Mouse (Mus musculus): ENCODE measurements at regions not wholly inside any gene's neighbourhood (a gene's known extent, or its start where the extent isn't known, plus 50 kb on each side); places are given as distances from the start of the nearest gene placed in this dataset.

DNA sequence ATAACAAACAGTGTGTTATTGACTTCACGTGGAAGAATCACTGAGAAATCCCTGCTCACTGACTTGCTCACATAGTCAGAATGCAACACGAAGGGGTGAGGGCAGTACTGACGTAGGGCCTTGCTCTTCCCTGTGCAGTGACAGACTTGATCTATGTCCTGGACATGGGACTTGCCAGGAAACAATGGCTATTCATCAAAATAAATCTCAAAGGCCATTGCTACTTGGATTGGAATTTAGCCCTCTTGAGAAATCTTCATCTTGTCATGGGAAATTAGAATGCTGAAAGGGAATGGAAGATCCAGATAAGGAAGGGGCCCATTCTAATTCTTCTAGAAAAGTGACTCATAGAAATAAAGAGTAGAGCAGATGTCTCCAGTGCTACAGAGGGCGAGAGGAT lies 158.0 kb upstream of the Sstr4 start:
- Histone ChIP-seq H3K9ac (no peak overlapping the region), H3K4me2 (replicated peaks) (no peak overlapping the region), H3K4me1 (peaks cover 3% of the 10 kb centered on the region; the same call in 1 of the 2 replicates), H3K4me3 (no peak overlapping the region), H3K36me3 (no peaks in the 10 kb centered on the region), H3K27me3 (no peaks in the 10 kb centered on the region), H3K9me3 (no peaks in the 10 kb centered on the region), H3K27ac (no peak overlapping the region)
- 87% methylated on average over 4 of the region's 4 CpGs for WGBS
- ATAC-seq (ENCODE audit: insufficient number of reproducible peaks, insufficient read depth, low FRiP score, low TSS enrichment) = no peak

DNA sequence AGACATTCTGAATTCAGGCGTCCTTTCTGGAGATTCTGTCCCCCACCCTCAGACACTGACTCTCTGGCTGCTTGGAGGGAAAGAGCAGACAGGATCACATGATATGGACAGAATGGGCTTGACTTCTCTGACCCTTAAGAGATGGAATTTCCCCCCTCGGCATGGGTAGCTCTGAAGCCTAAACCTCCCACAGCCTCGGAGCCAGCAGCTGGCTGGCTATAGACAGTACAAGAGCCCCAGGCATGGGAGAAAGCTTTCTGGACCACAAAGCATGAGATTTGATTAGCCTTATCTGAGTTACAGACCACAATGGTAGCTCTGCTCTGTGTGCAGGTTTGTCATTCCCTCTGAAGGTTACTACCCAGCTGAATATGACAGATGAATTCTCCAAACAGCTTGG lies 156.1 kb upstream of the Sstr4 start:
- Histone ChIP-seq H3K27me3 (no peaks in the 10 kb centered on the region), H3K4me1 (peaks cover 3% of the 10 kb centered on the region; the same call in 1 of the 2 replicates), H3K36me3 (no peaks in the 10 kb centered on the region), H3K9me3 (no peaks in the 10 kb centered on the region), H3K4me2 (replicated peaks) (no peak overlapping the region), H3K9ac (no peak overlapping the region), H3K27ac (no peak overlapping the region), H3K4me3 (no peak overlapping the region)
- ATAC-seq (ENCODE audit: insufficient number of reproducible peaks, insufficient read depth, low FRiP score, low TSS enrichment) = no peak
- WGBS = 16% methylated on average over 3 of the region's 3 CpGs

DNA sequence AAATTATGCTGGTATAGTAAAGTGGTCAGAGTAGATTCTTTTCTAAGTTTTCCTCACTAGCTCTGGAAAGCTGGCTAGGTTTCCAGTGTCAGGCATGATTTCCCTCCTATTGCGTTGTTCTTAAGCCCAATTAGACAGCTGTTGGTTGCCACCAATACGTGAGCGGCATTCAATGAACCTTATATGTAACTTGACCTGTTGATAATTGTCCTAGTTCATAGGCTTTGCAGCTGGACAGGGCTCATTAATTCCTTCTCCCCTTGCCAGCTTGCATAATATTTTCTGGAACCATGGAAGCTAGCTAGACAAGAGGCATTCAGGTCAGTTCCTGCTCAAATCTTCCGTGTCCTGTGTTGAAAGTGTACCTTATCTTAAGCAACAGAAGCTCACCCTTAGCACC lies 152.9 kb upstream of the Sstr4 start:
- Histone ChIP-seq H3K4me1 (peaks cover 3% of the 10 kb centered on the region; the same call in 1 of the 2 replicates), H3K36me3 (no peaks in the 10 kb centered on the region), H3K27me3 (no peaks in the 10 kb centered on the region), H3K9me3 (no peaks in the 10 kb centered on the region), H3K4me2 (replicated peaks) (no peak overlapping the region), H3K27ac (no peak overlapping the region), H3K4me3 (no peak overlapping the region), H3K9ac (no peak overlapping the region)
- 52% methylated on average over 4 of the region's 4 CpGs for WGBS
- no peak for ATAC-seq (ENCODE audit: insufficient number of reproducible peaks, insufficient read depth, low FRiP score, low TSS enrichment)

DNA sequence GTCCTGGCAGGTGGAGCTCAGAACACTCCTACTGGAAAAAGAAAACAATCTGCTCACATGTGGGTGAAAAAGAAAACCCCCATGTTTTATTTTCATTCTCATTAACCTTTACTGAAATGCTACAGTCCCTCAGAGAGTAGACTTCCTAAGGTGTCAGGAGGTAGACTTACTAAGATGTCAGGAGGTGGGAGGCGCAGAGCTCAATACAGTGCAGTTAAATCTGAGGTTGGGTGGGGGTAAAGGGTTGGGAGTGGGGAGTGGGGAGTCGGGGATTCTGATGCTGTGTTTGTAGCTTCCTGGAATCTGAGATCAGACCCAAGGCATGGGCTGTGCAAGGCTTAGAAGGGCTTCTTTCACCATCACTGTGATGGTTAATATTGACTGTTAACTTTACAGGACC lies 149.6 kb upstream of the Sstr4 start:
- no peak for ATAC-seq (ENCODE audit: insufficient number of reproducible peaks, insufficient read depth, low FRiP score, low TSS enrichment)
- Histone ChIP-seq H3K9ac (no peak overlapping the region), H3K4me1 (no peaks in the 10 kb centered on the region), H3K36me3 (no peaks in the 10 kb centered on the region), H3K4me3 (no peak overlapping the region), H3K27me3 (no peaks in the 10 kb centered on the region), H3K9me3 (no peaks in the 10 kb centered on the region), H3K4me2 (replicated peaks) (no peak overlapping the region), H3K27ac (no peak overlapping the region)
- WGBS = 54% methylated on average over 2 of the region's 2 CpGs

DNA sequence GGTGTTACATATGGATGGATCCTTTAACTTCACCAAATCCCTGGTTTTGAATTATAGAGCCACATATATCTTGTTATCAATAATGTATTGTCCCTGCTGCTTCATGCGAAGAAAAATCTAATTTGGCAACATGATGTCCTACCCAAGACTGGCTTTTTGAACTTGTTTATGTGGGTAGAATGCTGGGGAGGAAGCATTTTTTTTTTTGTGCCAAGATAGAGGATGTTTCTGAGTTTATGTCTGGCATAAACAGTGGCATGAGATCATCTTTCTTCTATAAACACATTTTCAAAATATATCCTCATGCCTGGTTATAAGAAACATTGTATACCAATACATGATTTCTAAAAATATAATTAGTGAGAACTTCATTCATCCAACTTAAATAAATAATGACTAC lies 144.2 kb upstream of the Sstr4 start:
- no peak overlapping the region for H3K9ac ChIP-seq
- WGBS = 87% methylated on average over 1 of the region's 1 CpGs
- no peaks in the 10 kb centered on the region for H3K36me3 ChIP-seq
- H3K4me2 ChIP-seq (replicated peaks) = no peak overlapping the region
- H3K9me3 ChIP-seq = no peaks in the 10 kb centered on the region
- no peak for ATAC-seq (ENCODE audit: insufficient number of reproducible peaks, insufficient read depth, low FRiP score, low TSS enrichment)
- H3K4me1 ChIP-seq = no peaks in the 10 kb centered on the region
- H3K27ac ChIP-seq = no peak overlapping the region
- no peaks in the 10 kb centered on the region for H3K27me3 ChIP-seq
- H3K4me3 ChIP-seq = no peak overlapping the region

GRCm38 (mm10) chr2:148255662-148256061 lies 139.5 kb upstream of the Sstr4 start:
- no peaks in the 10 kb centered on the region for H3K36me3 ChIP-seq
- H3K4me1 ChIP-seq = no peaks in the 10 kb centered on the region
- H3K9me3 ChIP-seq = no peaks in the 10 kb centered on the region
- no peak for ATAC-seq (ENCODE audit: insufficient number of reproducible peaks, insufficient read depth, low FRiP score, low TSS enrichment)
- no peaks in the 10 kb centered on the region for H3K27me3 ChIP-seq
- H3K9ac ChIP-seq = no peak overlapping the region
- no peak overlapping the region for H3K4me2 ChIP-seq (replicated peaks)
- no peak overlapping the region for H3K27ac ChIP-seq
- no peak overlapping the region for H3K4me3 ChIP-seq

GRCm38 (mm10) chr2:148264111-148264730 lies 130.9 kb upstream of the Sstr4 start:
- no peak overlapping the region for H3K27ac ChIP-seq
- no peaks in the 10 kb centered on the region for H3K27me3 ChIP-seq
- no peak for ATAC-seq (ENCODE audit: insufficient number of reproducible peaks, insufficient read depth, low FRiP score, low TSS enrichment)
- no peak overlapping the region for H3K4me2 ChIP-seq (replicated peaks)
- 77% methylated on average over 3 of the region's 3 CpGs for WGBS
- no peaks in the 10 kb centered on the region for H3K4me1 ChIP-seq
- H3K36me3 ChIP-seq = no peaks in the 10 kb centered on the region
- H3K9ac ChIP-seq = no peak overlapping the region
- H3K4me3 ChIP-seq = no peak overlapping the region
- no peaks in the 10 kb centered on the region for H3K9me3 ChIP-seq

DNA sequence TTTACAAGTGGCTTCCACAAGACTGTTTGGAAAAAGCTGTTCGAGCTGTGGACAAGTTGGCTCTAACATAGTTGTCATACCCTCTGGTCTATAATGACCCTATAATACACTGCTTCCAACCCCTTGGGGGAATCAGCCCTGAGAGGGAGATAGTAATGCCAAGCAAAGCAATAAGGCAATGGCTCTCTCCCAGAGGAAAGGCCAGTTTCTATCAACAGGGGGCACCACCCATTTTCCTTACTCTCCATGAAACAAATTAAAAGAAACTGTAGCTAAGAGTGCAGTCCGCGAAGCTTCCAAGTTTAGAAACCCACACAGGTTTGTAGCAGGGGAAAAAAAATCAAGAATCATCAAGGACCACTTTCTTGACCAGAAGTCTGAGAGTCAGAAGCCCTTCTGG lies 115.9 kb upstream of the Sstr4 start:
- Histone ChIP-seq H3K4me2 (replicated peaks) (no peak overlapping the region), H3K9me3 (no peaks in the 10 kb centered on the region), H3K36me3 (no peaks in the 10 kb centered on the region), H3K4me3 (no peak overlapping the region), H3K4me1 (no peaks in the 10 kb centered on the region; the same call in 1 of the 2 replicates), H3K27me3 (no peaks in the 10 kb centered on the region), H3K27ac (no peak overlapping the region), H3K9ac (no peak overlapping the region)
- WGBS = 91% methylated on average over 3 of the region's 3 CpGs
- ATAC-seq (ENCODE audit: insufficient number of reproducible peaks, insufficient read depth, low FRiP score, low TSS enrichment) = no peak

DNA sequence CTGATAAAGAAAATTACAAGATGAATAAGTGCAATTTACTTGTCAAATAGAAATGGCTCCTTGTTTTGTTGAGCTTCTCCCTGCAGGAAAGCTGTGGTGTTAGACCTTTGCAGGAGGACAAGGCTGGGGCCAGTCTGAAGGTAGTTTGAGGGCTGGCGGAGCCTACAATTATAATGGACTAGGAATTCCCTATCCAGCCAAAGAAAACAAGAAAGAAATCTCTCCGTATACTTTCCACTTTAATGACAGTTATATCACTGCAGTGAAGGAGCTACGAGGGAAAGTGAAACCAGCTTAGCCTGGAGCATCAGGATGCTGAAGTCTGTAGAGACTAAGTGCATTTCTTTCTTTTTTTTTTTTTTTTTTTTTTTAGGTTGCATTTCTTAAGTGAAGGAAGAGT lies 104.8 kb upstream of the Sstr4 start:
- H3K27ac ChIP-seq = no peak overlapping the region
- no peak overlapping the region for H3K4me2 ChIP-seq (replicated peaks)
- H3K27me3 ChIP-seq = no peaks in the 10 kb centered on the region
- no peaks in the 10 kb centered on the region for H3K4me1 ChIP-seq
- WGBS = 44% methylated on average over 3 of the region's 3 CpGs
- no peak overlapping the region for H3K9ac ChIP-seq
- H3K36me3 ChIP-seq = no peaks in the 10 kb centered on the region
- no peak overlapping the region for H3K4me3 ChIP-seq
- H3K9me3 ChIP-seq = no peaks in the 10 kb centered on the region
- no peak for ATAC-seq (ENCODE audit: insufficient number of reproducible peaks, insufficient read depth, low FRiP score, low TSS enrichment)

DNA sequence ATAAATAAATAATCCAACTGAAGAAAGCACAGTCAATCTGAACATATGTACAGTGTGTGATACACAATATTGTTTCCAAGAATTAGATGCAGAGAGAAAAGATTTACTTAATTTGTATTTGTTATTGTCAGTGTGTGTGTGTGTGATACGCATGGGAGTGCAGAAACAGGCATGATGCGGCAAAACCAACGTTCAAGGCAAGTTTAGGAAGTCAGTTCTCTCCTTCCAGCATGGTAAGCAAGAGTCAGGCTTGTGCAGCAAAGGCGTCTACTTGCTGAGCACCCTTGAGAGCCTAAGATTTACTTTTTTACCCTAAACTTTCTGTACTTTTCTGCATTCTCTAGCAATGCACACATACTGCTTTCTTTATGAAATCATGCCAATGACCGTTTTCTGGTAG lies 102.7 kb upstream of the Sstr4 start:
- H3K4me2 ChIP-seq (replicated peaks) = no peak overlapping the region
- no peaks in the 10 kb centered on the region for H3K27me3 ChIP-seq
- no peak overlapping the region for H3K4me3 ChIP-seq
- H3K9ac ChIP-seq = no peak overlapping the region
- WGBS = 83% methylated on average over 5 of the region's 5 CpGs
- H3K4me1 ChIP-seq = no peaks in the 10 kb centered on the region
- H3K9me3 ChIP-seq = no peaks in the 10 kb centered on the region
- ATAC-seq (ENCODE audit: insufficient number of reproducible peaks, insufficient read depth, low FRiP score, low TSS enrichment) = no peak
- no peaks in the 10 kb centered on the region for H3K36me3 ChIP-seq
- no peak overlapping the region for H3K27ac ChIP-seq

DNA sequence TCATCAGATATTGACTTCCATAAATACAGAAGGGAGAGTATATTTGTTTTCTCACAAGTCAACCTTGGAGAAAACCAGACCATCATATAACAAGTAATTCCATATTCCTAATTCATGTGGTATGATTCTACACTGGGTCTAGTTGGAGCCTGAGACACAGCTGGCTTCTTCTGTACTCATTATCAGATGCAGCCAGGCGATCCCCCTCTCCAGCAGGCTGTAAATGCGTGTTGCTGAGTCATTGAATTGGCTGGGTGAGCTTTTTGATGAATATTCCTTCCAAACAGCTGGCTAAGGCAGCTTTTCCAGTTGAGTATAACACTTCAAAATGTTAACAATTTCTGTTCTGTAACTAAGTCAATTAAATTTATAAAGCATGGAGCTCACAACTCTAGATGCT lies 102.2 kb upstream of the Sstr4 start:
- H3K36me3 ChIP-seq = no peaks in the 10 kb centered on the region
- no peaks in the 10 kb centered on the region for H3K4me1 ChIP-seq
- no peaks in the 10 kb centered on the region for H3K9me3 ChIP-seq
- WGBS = 63% methylated on average over 2 of the region's 2 CpGs
- H3K27me3 ChIP-seq = no peaks in the 10 kb centered on the region
- H3K4me3 ChIP-seq = no peak overlapping the region
- no peak overlapping the region for H3K27ac ChIP-seq
- no peak for ATAC-seq (ENCODE audit: insufficient number of reproducible peaks, insufficient read depth, low FRiP score, low TSS enrichment)
- H3K4me2 ChIP-seq (replicated peaks) = no peak overlapping the region
- no peak overlapping the region for H3K9ac ChIP-seq

DNA sequence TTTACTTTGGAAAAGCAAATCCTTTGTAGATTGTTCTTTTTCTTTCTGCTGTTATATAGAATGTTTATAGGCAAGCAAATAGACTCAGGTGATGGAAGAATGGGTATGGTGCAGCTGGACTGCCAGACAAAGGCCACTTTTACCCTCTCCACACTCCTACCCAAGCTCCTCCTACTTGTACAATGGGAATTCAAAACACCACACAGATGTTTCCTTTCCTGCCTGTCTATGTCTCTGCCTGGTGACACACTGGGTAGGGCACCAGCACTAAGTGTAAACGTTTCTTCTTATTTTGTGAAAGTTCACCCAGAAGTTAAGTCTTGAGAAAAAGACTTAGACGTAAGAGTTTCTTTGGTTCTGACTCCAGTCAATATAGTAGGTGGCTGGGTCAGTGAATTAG lies 94.3 kb upstream of the Sstr4 start:
- ATAC-seq (ENCODE audit: insufficient number of reproducible peaks, insufficient read depth, low FRiP score, low TSS enrichment) = no peak
- Histone ChIP-seq H3K4me2 (replicated peaks) (no peak overlapping the region), H3K36me3 (no peaks in the 10 kb centered on the region), H3K9ac (no peak overlapping the region), H3K9me3 (no peaks in the 10 kb centered on the region), H3K27me3 (no peaks in the 10 kb centered on the region), H3K4me3 (no peak overlapping the region), H3K4me1 (no peaks in the 10 kb centered on the region), H3K27ac (no peak overlapping the region)
- 48% methylated on average over 2 of the region's 2 CpGs for WGBS

- Histone ChIP-seq H3K27ac (no peak overlapping the region), H3K4me2 (replicated peaks) (no peak overlapping the region), H3K4me1 (no peaks in the 10 kb centered on the region), H3K36me3 (no peaks in the 10 kb centered on the region), H3K4me3 (no peak overlapping the region), H3K9me3 (no peaks in the 10 kb centered on the region), H3K27me3 (no peaks in the 10 kb centered on the region), H3K9ac (no peak overlapping the region)
- no peak for ATAC-seq (ENCODE audit: insufficient number of reproducible peaks, insufficient read depth, low FRiP score, low TSS enrichment)
- 87% methylated on average over 2 of the region's 2 CpGs for WGBS
Measured at GRCm38 (mm10) chr2:148312255-148312654, 82.9 kb upstream of the Sstr4 start.

Measured in embryonic facial prominence, embryonic 12.5 days (tissue).